Mouse (Mus musculus) kidney, adult 10 weeks (tissue): ENCODE results near the gene Magea1. TPM values are rescaled to one million over a fixed set of nuclear protein-coding genes. Genes with fewer than 3 reads are reported as not detected.

Experiments used
- polyA plus RNA-seq: library from polyadenylated mRNA; stranded (reverse); fragments of 350-450 nt; fragmentation: Illumina TruSeq; extraction: RNeasy Lipid Tissue Mini Kit (QIAGEN cat#74804); gene quantifications from one replicate; pipeline ENCODE4 v1.2.3, GENCODE M21; 2014; ENCODE audit warnings: low read depth, low replicate concordance

Gene Magea1
- not detected for polyA plus RNA-seq

DNA sequence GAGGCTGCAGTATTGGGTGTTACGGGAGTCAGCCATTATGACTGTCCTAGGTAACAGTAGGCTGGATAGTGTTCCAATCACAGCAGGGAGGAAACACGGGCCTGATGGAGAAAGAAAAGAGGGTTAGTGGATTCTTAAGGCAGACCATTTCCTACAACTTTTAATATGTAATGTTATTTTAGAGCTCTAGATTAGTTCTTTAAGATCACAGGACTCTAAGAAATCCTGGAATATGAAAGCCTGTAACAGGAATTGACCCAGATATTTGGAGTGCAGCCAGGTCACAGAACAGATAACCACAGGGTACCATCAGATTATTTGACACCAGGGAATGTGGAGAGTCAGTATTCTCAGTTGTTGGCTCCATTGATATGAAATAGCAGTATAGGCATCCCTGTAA, at the start of gene Magea1:
Gene Magea1 (minus strand): TSS at position 101 of the 400 bp plus-strand sequence.

GRCm38 (mm10) chrX:155128312-155128711, 38.7 kb upstream of the Magea1 start, which contains the start of gene Cldn34b2:
Gene Cldn34b2, minus strand, starts transcription at chrX:155128412.

DNA sequence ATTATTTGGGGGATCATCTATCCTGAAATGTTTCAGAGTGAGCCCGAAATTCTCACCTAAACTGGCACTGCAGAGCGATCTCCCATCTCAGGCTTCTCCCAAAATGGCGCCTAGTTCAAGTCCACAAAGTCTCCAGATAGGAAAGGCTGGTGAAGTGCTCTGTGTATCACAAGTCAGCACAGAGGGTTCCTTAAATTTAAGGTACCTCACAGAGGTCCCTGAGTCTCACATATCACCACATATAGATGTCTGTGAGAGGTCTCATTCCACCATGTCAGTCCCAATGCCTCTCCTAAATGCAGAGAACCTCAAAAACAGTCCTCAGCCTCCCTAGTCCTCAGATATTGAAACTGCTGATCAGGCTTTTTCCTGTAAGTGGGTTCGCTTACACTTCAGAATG, 4.0 kb upstream of the Magea1 start, which contains the start of gene Magea2:
Gene Magea2 (minus strand): TSS at position 101 of the 400 bp plus-strand sequence.

DNA sequence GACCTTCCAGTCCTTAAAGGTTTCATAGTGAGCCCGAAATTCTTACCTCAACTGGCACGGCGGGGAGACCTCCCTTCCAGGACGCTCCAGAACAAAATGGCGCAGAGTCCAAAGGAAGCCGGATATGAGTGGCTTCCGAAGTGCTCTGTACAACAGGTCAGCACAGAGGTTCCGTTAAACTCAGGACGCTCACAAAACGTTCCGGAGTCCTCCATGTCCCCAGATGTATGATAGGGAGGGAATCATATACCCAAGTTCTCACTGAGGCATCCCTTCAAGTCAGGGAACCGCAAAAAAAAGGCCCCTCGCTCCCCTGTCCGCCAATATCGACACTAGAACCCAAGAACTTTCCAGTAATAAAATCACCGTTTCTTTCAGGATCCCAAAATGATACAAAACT, 26.5 kb downstream of the Magea1 start, which contains the start of gene Magea5:
Gene Magea5 (minus strand): TSS at position 101 of the 400 bp plus-strand sequence.

Other genes starting within 250 kb of the Magea1 start
- not detected for gene Cldn34b1, start 199.5 kb downstream of the Magea1 start, polyA plus RNA-seq
- gene Magea6, start 153.8 kb downstream of the Magea1 start, polyA plus RNA-seq: not detected
- not detected for gene Magea3, start 140.3 kb downstream of the Magea1 start, polyA plus RNA-seq
- not detected for gene Magea8, start 93.9 kb downstream of the Magea1 start, polyA plus RNA-seq
- gene Magea5, start 26.6 kb downstream of the Magea1 start, polyA plus RNA-seq: not detected
- gene Magea2, start 3.9 kb upstream of the Magea1 start, polyA plus RNA-seq: not detected
- not detected for gene Cldn34b2, start 38.6 kb upstream of the Magea1 start, polyA plus RNA-seq
- 862 TPM for gene Sat1, start 126.7 kb upstream of the Magea1 start, polyA plus RNA-seq
- 154 TPM for gene Acot9, start 172.7 kb upstream of the Magea1 start, polyA plus RNA-seq